Mouse (Mus musculus) adrenal gland, postnatal 14 days (tissue): Measurements from ENCODE around the gene Rbbp6. TPM values are rescaled to one million over a fixed set of nuclear protein-coding genes. Genes with fewer than 3 reads are reported as not detected.

Experiments used
- total RNA-seq: library from RNA; stranded (reverse); gene quantifications from 2 replicates; pipeline ENCODE4 v1.2.3, GENCODE M21; 2021

Rbbp6 gene
- total RNA-seq, 1 experiment from 2014 or later, result 58.2 TPM

Other genes with a start within 250 kb of the Rbbp6 start
- gene Tnrc6a, start 158.2 kb downstream of the Rbbp6 start, total RNA-seq, result 57.5 and 68.3 TPM in 2 replicates
- gene Slc5a11, start 249.1 kb downstream of the Rbbp6 start, total RNA-seq, result not detected in 2 replicates